Mouse (Mus musculus) cerebellum, adult 2 months (tissue): ENCODE measurements around the gene Gnl3l.

Experiments used
- CTCF ChIP-seq: fragments of 200-500 bp; IDR thresholded peaks from 2 replicates; pipeline ENCODE4 v1.5.1; 2011; ENCODE audit warnings: low read depth, mild to moderate bottlenecking, control low read depth, low read length, moderate library complexity, borderline replicate concordance; ENCODE audit not compliant: insufficient read depth
- POLR2A ChIP-seq: fragments of 200-500 bp; IDR thresholded peaks from 2 replicates; pipeline ENCODE4 v1.6.1; 2011; ENCODE audit warnings: low read length, control low read depth, borderline replicate concordance; ENCODE audit not compliant: insufficient read depth

DNA sequence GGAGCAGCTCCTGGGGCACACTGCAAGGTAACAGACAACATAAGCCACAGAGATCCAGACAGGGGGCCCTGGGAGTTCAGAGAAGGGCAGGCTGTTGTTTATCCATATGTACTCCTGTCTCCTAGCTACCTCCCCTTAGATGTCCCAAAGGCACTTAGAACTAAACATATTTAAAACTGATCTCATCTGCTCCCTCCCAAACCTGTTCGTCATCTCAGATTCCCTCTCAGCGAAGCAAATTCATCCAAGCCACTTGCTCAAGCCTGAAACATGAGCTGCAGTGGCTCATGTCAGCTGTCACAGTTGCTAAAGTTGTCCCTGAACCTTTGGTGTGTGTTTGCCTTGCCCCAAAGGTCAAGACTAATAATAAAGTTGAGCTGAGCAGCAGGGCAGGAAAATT, 61.7 kb downstream of the Gnl3l start:
- TF ChIP-seq CTCF (no peak), POLR2A (no peak)
